Mouse (Mus musculus) adrenal gland, postnatal 25 days (tissue): ENCODE results near the gene Sirt5. TPM values are rescaled to one million over a fixed set of nuclear protein-coding genes. Genes with fewer than 3 reads are reported as not detected.

Experiments
- DNase-seq: peaks from one replicate; pipeline ENCODE4 v3.0.0; 2021; ENCODE audit warnings: mixed read lengths
- long read RNA-seq: library from polyadenylated mRNA; stranded (forward); transcript quantifications from one replicate; pipeline ENCODE4 v2.0.0, GENCODE M21; 2021
- total RNA-seq: library from RNA; stranded (reverse); gene quantifications from 2 replicates; pipeline ENCODE4 v1.2.3, GENCODE M21; 2021

Sirt5 gene
- 28.4 and 32.7 TPM in 2 replicates for total RNA-seq
- long read RNA-seq, transcript Sirt5-211 (9 exons, 1,398 nt) = major isoform, 28 of 38 reads
- long read RNA-seq, partial matches to known transcripts = 2 of 38 reads
- long read RNA-seq, other reads (novel, unspliced or antisense) = 4 of 38 reads

DNA sequence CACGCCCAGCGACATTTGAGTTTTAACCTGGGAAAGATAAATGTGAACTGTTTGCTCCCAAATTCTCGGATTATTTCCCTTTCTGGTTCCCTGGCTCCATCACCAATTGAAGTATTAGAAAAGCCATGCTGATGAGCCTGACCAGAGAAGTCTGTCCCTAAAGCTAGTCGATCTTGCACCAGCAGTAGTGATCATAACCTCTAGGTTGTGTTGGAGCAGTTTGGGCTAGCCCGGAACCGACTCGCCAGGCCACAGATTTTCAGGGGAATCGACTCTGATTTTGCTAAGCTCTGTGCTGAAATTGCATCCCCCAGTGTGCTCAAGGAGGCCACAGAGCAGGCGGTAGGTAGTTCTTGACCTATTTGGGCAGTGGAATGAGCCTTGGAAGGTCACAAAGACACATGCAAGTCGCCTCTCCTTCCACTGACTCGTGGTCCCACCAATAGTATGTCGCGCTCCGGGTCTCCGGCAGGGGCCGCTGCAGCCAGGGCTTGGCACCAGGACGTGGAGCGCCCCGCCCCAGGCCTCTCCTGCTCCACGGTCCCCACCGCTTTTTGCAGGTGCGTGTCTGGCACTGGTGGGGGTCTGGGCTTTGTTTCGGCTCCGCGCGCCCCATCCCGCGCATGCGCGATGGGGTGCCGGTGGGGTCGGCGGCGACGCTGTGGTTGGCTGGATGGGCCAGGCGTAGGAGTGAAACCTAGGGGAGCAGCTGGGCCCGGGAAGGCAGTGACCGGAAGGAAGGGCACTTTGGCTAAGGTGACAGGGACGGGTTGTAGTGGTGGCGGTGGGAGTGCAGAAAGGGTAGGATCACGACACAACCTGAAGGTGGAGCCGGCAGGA lies at the start of gene Sirt5:
Gene Sirt5, plus strand, starts transcription at position 512 of the 840 bp plus-strand sequence.
- DNase-seq = peak; percentile 90

DNA sequence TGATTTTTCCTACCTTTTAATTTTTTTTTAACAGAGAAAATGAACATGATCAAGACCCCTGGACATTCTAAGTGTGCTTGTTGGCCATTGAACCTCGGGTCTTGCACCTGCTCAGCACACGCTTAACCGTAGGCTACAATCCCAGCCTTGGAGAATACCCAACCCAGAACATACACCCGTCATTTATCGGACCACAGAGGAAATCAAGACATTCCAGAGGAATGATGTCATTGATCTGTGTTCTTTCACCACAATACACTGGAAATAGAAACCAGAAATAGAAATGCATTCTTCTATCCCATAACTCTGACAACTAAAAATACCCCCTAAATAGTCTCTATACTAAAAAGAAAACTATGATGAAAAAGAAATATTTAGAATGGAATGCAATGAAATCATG lies 47.9 kb upstream of the Sirt5 start:
- no peak for DNase-seq

DNA sequence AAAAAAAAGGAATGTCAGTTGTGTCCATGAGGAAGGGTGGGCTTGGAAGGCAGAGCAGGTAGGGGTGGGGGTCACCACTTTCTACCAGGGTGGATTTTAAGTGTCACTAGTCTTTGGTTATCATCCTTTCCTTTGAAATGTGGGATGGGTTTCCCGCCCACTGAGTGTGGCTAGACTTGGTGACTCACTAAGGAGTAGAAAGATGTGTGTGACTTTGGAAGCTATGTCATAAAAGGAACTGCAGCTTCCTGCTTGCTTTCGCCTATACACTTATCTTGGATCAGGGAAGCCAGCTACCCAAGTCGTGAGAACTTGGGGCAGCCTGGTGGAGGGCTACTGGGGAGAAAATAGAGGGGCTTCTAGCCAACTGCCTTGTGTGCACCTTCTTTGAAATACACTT lies 45.9 kb upstream of the Sirt5 start:
- no peak for DNase-seq

DNA sequence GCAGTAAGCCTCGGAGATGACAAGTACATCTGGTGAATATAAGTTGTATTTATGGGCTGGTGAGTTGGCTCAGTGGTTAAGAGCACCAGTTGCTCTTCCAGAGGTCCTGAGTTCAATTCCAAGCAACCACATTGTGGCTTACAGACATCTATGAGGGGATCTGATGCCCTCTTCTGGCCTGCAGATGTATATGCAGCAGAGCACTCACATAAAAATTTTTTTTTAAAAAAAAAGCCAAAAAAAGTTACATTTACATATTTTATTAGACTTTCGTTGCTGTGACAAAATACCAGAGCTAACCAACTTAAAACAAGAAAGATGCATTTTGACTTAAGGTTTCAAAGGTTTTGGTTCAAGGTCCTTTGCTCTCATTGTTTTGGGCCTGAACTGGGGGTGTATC lies 43.8 kb upstream of the Sirt5 start:
- DNase-seq = no peak

DNA sequence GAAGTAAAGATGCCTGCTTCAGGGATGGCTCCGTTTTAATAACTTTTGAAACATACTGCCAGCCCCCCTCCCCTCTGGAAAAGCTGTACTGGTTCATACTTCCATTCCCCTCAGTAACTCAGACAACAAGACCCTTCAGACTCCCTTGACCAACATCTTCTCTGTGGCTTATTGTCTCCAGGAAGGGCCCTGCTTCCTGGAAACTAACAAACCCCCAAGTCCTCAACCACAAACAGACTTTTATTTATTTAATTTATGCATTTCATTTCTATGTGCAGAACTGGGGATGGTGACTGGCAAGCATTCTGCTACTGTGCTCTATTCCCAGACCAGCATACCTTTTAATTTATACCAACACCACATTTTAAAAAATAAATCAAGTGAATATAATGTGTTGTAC lies 39.9 kb upstream of the Sirt5 start:
- no peak for DNase-seq

DNA sequence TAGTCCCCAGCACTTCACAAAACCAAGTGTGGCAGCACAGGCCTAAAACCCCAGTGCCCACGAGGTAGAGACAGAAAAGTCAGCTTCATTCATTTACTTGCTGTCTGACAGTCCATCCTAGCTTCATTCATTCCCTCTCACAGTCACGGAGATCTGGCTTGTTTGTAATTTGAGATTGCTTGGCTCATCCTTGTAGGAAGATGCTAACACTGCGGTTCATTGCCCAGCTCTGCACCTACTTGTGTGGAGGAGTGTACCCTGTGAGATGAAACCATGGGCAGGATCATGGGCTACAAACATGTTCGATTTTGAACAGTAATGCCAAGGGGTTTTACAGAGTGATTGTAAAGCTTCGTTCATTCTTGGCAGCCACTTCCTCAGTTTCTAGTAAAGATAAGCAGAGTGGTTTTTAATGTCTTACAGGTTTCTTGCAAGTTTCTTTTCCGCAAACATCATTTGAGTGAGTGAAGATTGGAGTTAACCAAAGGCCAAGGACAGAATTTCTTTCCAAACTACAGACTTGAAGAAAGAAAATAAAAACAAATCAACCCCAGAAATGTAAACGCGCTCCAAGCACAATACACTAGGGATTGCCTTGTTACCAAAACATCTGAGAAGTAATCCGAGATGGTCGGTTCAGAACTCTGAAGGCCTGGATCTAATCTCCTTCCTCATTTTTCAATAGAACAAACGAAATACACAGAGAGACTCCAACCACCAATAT lies 33.4 kb upstream of the Sirt5 start:
- DNase-seq = no peak

DNA sequence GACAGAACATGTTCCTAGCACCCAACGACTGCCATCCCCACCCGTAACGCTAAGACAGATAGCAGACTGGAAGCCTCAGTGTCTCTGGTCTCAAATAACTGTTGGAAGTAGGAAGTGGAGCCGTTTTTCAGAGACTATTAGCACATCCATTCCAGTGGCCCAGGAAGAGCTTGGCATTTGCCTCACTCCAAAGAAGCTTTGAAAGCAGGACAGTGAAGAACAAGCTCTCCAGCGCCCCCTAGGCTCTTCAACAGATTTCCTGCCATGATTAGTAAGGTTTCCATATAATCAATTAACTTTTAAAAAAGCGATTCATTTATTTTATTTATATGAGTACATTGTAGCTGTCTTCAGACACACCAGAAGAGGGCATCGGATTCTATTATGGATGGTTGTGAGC lies 32.7 kb upstream of the Sirt5 start:
- peak; percentile 44 for DNase-seq

DNA sequence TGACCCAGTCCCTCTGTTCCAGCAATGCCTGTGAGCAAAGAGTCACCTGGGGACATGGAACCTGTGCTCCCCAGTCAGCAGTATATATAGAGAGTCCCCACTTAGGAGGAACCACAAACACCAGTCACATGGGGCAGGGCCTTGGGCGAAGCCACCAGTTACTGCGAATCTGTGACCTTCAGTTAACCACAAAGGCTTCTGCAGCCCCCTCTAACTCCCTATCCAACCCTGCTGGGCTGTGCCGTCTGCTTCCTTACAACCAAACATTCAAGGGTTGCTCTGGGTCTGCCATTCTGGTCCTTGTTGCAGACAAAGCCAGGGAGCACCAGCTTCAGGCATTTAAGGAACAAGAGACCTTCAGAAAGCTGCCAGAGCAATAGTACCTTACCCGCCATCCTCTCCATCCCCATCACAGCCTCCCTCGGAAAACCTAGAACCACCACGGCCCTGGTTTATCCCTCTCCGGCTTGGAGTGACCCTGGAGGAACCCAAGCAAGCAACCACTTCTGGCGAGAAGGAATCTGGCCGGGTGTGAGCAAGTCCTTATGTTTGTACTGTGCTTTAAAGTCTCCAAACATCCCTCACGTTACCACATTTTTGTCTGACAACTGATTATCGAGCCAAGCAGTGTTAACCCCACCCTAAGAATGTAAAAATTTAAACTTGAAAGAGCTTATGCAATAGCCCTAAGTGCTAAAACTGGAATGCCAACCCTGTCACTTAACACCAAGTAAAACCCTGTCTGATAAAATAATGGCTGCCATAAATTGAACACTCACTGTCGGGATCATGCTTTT lies 28.7 kb upstream of the Sirt5 start:
- DNase-seq = no peak

DNA sequence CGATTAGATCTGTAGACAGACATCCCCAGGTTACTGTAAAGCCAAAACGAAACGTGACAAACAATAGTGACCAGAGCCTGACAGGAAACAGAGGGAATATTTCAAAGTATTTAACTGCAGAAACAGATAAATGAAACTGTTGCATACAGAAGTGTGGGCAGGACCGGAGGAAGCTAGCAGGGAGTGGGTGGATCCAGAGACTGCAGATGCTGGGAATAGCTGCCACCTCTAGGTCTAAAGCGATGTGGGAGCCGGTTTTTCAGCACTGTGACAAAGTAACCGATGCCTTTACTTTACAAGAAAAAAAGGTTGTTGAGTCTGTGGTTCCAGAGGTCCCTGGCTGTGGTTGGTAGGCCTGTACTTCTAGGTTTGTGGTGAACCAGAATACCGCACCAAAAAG lies 27.3 kb upstream of the Sirt5 start:
- DNase-seq = no peak

DNA sequence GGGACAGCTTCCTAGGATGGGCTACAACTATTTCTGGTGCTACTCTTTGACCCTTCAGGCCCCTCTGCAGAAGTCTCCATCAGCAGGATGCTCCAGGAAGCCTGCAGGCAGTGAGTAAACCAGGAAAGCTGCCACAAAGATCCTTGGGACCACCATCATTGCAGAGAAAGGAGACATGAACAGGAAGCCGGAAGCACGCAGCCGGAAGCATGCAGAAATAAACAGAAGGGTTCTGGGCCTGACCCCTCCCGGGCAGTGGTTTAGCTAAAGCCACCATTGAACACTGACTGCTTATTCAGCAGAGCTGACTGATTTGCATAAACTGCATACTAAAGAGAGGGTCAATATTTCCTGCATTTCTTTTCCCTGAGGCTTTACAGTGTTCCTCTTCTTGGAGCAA lies 26.7 kb upstream of the Sirt5 start:
- DNase-seq = no peak

DNA sequence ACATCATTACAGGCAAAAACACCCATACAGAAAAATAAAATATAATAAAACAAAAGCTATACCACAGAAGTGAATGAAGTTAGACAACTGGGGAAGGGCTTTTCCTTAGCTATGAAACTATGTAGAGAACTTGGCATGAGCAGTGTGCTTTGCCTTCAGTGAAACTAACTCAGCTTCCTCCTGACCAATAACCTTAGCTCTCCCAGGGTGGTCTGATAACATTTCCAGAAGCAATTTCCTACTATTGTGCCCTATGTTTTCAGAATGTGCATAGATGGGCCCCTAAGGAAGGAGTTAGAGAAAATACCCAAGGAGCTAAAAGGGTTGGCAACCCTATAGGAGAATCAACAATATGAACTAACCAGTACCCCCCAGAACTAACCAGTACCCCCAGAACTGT lies 18.5 kb upstream of the Sirt5 start:
- no peak for DNase-seq

DNA sequence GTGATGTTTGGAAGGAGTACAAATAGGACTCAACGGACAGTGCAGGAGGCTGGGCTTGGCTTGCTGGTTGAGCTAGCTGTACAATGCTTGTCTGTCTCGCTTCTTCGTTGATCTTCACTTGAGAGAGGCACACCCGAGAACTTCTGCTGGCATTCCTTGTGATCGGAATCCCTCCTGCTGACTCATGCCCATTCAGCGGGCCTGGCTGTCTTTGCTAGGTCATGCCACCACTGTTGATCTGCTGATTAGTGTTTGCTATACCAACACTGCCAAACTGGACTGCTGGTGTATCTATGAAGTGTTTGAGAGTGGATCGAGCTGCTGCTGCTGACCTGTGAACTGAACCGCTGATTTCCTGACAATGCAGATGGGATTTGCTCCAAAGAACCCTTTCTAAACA lies 15.9 kb upstream of the Sirt5 start:
- no peak for DNase-seq

DNA sequence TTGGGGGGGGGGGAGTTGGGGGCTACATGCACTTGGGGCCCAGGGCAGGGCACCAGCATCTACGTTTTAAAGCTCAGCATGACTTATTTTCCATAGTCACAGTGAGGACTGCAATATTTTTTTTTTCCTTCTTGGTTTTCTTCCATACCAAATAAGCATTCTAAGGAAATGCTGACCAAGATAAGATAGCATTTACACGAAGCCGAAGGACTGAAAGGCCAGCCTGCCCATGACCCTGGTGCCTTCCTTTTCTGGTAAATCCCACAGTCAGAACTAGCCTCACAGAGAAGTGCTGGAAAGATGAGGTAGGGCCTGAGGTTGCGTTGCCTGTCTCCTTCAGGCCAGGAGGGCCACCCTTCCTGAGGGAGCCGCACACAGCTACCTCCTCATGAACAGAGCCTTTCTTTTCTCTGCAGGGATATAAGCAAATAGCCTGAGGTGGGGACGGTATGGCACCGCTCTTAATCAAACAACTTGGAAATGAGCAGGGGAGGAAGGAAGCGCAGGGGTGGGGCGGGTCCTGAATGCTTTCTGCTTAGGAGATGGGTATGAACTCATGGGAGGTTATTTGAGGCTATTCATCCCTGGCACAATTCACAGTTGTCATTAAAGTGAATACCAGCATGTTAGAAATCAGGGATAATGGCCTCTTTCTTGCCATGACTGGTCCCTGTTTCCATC lies 14.7 kb upstream of the Sirt5 start:
- no peak for DNase-seq

DNA sequence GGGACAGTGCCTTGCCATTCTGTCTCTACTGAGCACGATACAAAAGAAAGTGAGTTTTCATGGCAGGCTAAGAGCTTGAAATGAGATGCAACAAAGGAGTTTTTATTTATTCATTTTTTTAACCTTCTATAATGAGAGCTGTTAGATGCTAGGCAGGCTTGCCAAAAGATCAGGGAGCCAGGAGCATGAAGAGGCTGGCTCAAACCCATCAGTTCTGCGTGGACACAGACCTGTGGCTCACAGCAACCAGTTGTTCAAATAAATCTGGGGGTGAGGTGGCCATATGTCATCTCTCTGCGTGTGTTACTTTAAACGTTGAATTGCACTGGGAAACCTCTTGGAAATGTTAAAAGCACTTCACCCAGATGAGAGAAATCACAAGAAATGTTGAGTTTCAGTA lies 11.9 kb upstream of the Sirt5 start:
- no peak for DNase-seq

DNA sequence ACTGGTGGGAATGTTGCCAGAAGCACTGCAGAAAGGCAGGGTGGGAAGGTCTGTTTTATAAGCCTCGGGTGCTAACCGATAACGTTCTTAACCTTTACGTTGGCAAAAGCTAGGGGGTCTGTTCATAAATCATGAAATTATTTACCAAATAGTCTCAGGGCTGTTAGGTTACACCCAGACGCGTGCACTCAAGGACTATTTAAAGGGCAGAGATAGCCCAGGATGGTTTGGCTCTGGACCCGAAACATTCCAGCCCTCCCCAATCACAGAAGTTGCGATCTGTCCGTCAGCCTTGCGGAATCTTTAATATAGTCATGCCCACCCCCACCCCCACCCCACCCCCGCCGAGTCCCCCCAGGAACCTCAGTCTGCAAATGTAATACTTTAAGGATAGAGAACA lies 10.9 kb upstream of the Sirt5 start:
- no peak for DNase-seq

DNA sequence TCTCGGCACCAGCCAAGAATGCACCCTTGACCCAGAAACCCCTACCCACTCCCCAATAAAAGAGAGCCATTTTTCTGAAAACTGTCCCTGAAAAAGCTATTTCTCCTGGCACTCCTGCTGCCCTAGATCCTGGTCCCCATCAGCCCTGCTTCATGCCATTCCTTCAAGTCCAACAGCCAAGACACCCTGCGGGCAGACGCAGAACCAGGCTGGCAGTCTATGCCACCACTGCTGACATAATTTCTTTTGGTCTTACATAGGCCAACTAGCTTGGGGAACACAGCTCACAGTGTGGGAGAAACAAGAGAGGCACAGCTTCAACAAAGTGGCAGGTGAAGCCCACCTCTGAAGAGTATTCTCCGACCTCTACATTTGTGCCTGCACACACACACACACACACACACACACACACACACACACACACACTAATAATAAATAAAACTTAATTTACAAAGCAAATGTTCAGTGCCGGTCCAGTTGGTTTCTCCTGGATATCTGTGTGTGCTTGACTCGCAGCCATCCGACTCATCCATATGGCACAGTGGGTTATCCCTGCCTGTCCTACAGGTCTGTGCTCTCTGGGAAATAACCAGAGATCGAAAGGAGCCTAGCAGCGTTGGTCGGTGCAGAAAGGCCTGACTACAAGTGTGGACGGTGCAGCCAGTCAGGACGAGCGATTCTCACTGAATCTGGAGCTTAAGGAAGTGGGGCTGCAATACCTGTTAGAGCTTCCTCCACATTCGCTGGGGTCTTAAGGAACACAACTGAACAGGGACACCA lies 8.8 kb upstream of the Sirt5 start:
- DNase-seq = no peak

DNA sequence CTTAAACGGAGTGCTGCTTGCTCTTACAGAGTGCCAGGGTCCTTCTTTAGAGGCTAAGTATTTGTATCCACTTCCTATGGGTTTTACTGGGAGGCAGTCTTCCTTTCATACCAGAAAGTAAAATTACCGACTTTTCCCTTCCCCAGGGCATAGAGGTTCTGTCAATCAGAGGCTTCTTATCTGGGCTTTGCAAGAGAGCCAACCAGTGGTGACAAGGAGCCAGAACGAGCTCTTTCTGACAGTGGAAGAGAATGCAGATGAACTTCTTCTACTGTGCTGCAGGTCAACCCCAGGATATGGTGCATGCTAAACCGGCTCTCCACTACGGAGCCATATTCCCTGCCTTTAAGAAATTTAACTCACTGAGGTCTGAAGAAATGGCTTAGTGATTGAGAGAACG lies 4.8 kb upstream of the Sirt5 start:
- no peak for DNase-seq

DNA sequence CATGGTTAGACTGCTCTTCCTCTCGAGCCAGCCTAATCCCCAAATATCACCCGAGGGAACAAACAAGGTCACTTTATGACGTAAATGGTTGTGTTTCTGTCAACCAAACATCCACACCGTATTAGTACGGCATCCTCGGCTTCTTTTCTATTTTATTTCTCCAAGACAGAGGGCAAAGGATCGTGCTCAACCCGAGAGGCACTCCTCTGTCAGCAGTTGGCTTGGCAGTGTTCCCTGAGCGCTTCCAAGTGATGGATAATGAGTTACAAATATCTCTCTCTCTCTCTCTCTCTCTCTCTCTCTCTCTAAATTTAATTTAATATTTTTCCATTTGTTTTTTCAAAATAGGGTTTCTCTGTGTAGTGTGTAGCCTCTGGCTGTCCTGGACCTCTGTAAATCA lies 2.9 kb upstream of the Sirt5 start:
- no peak for DNase-seq

DNA sequence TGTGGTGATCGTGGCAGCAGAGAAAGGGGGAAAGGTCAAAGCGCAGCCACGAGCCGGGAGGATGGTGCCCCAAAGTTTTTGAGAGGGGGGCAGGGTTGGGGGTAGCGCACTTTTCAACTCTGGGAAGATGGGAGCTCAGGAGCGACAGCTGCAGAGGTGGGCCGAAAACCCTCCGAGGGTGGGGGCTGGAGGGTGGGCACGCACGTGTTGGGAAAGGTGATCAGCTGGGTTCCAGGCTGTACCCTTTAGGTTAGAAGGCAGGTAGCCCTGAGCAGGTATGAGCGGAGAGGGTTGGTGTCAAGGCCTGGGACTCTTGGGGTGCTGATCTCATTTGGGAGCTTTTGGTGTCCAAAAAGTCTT lies 509 bp downstream of the Sirt5 start:
- no peak for DNase-seq

DNA sequence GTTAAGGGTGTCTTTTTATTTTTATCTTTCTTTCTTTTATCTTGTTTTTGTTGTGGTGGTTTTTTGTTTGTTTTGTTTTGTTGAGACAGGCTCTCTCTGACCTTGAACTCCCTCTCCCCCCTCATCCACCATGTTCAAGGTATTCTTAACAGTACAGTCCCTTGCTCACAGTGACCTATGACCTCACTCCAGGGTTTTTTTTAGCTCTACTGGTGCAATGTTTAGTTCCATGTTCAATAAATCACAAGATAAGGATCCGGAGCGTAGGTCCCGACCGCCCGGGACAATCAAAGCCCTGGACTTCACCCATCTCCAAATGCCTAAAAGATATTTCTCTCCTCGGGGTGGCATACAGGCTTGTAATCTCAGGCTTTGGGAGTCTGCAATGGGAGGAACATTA lies 4.8 kb downstream of the Sirt5 start:
- DNase-seq = no peak

DNA sequence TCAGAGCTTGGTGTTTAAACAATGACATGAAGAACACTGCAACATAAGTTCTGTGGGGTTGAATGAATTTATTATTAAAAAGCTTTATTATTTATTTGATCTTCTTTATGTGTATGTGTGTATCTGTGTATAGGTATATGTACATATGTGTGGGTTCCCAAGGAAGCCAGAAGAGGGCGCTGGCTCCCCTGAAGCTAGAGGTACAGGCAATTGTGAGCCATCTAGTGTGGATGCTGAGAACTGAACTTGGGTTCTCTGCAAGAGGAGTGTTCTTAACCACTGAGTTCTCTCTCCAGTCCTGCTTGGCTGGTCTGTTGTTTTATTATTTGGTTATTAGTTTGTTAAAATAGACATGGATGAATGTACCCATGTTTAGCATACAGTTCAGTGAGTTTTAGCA lies 7.6 kb downstream of the Sirt5 start:
- DNase-seq = no peak

DNA sequence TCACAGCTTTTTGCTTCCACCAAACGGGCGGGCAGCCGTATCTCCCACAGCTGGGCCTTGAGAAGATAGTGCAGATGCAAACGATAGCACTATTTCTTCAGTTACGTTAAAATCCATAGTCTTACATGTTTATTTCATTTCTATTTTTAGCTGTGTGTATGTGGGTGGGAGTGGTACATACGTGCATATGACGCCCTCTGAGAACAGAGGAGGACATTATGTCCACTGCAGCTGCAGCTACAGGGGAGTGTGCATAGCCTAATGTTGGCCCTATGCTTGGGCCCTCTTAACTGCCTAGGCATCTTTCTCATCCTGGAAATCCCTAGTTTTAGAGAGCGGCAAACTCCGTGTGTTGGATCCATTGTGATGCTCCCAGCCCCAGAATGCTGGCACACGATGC lies 8.9 kb downstream of the Sirt5 start:
- no peak for DNase-seq
